Comparison of ENCODE assay signal across 10 mouse cellular contexts in the genomic region with DNA sequence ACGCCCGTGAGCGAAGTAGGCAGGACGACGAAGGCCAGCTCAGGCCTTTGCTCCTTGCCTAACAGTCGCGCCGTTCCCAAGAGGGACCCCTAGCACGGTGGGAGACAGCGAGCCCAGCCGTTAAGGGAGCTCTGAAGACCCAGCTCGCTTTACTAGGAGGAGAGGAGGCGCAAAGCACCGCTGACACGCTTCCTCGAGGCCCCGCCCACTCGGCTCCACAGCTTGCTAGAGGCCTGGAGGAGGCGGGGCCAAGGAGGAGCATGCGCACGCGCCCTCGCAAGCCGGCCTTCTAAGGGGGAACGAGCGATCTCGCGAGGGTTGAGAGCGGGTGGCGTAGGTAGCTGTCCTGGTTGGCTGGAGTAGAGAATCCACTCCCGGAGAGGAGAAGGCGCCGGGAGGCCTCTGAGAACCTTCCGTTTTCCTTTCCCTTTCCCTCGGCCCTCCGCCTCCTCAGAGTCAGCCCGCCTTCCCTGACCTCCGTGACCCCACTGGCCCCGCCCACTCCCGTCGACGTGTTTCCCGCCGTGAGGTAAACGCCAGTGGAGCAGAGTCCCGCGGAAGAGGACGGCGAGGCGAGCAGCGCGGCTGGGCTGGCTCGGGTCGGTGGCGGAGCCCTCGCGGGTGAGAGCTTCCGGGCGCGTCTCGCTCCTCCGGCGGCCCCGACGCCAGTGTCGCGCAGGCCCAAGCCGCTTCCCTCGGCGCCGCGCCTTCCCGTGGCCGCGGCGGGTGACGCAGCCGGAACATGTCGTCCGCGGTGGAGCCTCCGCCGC. TPM values are rescaled to one million over a fixed set of nuclear protein-coding genes. Genes with fewer than 3 reads are reported as not detected.
A peak's percentile ranks its signal among the peaks of the same experiment; 100 is the strongest.
DNase-seq lines count a peak whose midpoint lies in the region; ATAC-seq lines count a peak whose summit lies in the region.
"Not testable (repeated sequence)": the region's sequence is repeated elsewhere in the genome, so short reads cannot be mapped to it uniquely, and the experiment has no call there.
"Had no signal": no experiment of that assay in that cellular context is flagged by ENCODE, and none has a peak within 500 bp of the region (broad histone marks: within the 10 kb centered on the region; RNA-seq: fewer than 3 reads in every experiment).

No protein-coding gene starts in this region.

- H3K9me3 ChIP-seq in forebrain, embryonic 10.5 days, result peaks cover 16% of the 10 kb centered on the region
- H3K9me3 ChIP-seq in heart, embryonic 15.5 days (replicated peaks); kidney, embryonic 15.5 days (replicated peaks); liver, embryonic 12.5 days (replicated peaks): not testable (repeated sequence)

- ATAC-seq in heart, embryonic 15.5 days (replicated peaks; ENCODE audit: insufficient number of reproducible peaks, insufficient read depth, low FRiP score, low read depth); kidney, embryonic 15.5 days (replicated peaks; ENCODE audit: low FRiP score); liver, embryonic 12.5 days: not testable (repeated sequence)

- not testable (repeated sequence) for H3K27me3 ChIP-seq in forebrain, embryonic 10.5 days (ENCODE audit: poor library complexity, severe bottlenecking); heart, embryonic 15.5 days; kidney, embryonic 15.5 days; liver, embryonic 12.5 days (replicated peaks)

- WGBS in forebrain, embryonic 10.5 days, result 22% methylated on average over 81 of the region's 83 CpGs
- WGBS in heart, embryonic 15.5 days, result 24% methylated on average over 72 of the region's 83 CpGs
- 26% methylated on average over 80 of the region's 83 CpGs for WGBS in kidney, embryonic 15.5 days
- WGBS in liver, embryonic 12.5 days (ENCODE audit: insufficient replicate concordance), result 19% methylated on average over 61 of the region's 83 CpGs

- H3K4me1 ChIP-seq in forebrain, embryonic 10.5 days; heart, embryonic 15.5 days (replicated peaks); kidney, embryonic 15.5 days; liver, embryonic 12.5 days: not testable (repeated sequence)

- not testable (repeated sequence) for H3K27ac ChIP-seq in forebrain, embryonic 10.5 days; heart, embryonic 15.5 days; kidney, embryonic 15.5 days; liver, embryonic 12.5 days

- H3K4me3 ChIP-seq in forebrain, embryonic 10.5 days, result peak overlapping the region; percentile 31
- H3K4me3 ChIP-seq in heart, embryonic 15.5 days, result peak overlapping the region; percentile 19; the same call in 1 of the 2 replicates
- peak overlapping the region; percentile 18 for H3K4me3 ChIP-seq in kidney, embryonic 15.5 days (replicated peaks)
- peak overlapping the region; percentile 30 for H3K4me3 ChIP-seq in liver, embryonic 12.5 days

- not testable (repeated sequence) for H3K9ac ChIP-seq in heart, embryonic 15.5 days; kidney, embryonic 15.5 days; liver, embryonic 12.5 days

- H3K36me3 ChIP-seq in forebrain, embryonic 10.5 days (replicated peaks); heart, embryonic 15.5 days; kidney, embryonic 15.5 days; liver, embryonic 12.5 days: not testable (repeated sequence)

- peak; percentile 78 for DNase-seq in WW6 (ENCODE audit: low read depth, low spot score)
- peak; percentile 10 for DNase-seq in forebrain, embryonic 10.5 days (ENCODE audit: extremely low spot score, low spot score)
- DNase-seq in neural tube, embryonic 10.5 days (ENCODE audit: extremely low spot score, low spot score), result peak; percentile 12
- peak; percentile 1 for DNase-seq in thymus, postnatal 0 days (ENCODE audit: low spot score)

- peak overlapping the region; percentile 30; the same call in 1 of the 2 replicates for H3K4me2 ChIP-seq in heart, embryonic 15.5 days
- peak overlapping the region; percentile 37; the same call in 1 of the 2 replicates for H3K4me2 ChIP-seq in kidney, embryonic 15.5 days
- peak overlapping the region; percentile 55 for H3K4me2 ChIP-seq in liver, embryonic 12.5 days

RNA-seq across cellular contexts. Expression of a gene that starts 29.9 kb away (rescaled TPM):
- polyA plus RNA-seq in forebrain, embryonic 10.5 days (2016; fragmentation: Nextera tagmentation; extraction: Ambion mirVana), result not detected in 2 replicates
- not detected in 2 replicates for polyA plus RNA-seq in heart, embryonic 15.5 days (2015; fragmentation: Nextera tagmentation; extraction: Ambion mirVana)
- polyA plus RNA-seq in kidney, embryonic 15.5 days (2015; fragmentation: Nextera tagmentation; extraction: Ambion mirVana), result 0.09 TPM in 1 of 2 replicates, not detected in the other
- not detected in 2 replicates for polyA plus RNA-seq in liver, embryonic 12.5 days (2016; fragmentation: Nextera tagmentation; extraction: Ambion mirVana)
- not detected in 2 replicates for polyA plus RNA-seq in thymus, postnatal 0 days (2015; fragmentation: Nextera tagmentation; extraction: Ambion mirVana)
- polyA plus RNA-seq: limb, embryonic 11.5 days; lung, embryonic 16.5 days; urinary bladder, adult 2 months had no signal

RNA-seq across cellular contexts. Expression of a gene that starts 55.6 kb away (rescaled TPM):
- 0.92 and 0.93 TPM in 2 replicates for polyA plus RNA-seq in forebrain, embryonic 10.5 days (2016; fragmentation: Nextera tagmentation; extraction: Ambion mirVana)
- 3.2 and 3.7 TPM in 2 replicates for polyA plus RNA-seq in heart, embryonic 15.5 days (2015; fragmentation: Nextera tagmentation; extraction: Ambion mirVana)
- 2.3 and 3.4 TPM in 2 replicates for polyA plus RNA-seq in kidney, embryonic 15.5 days (2015; fragmentation: Nextera tagmentation; extraction: Ambion mirVana)
- 2.7 and 3.2 TPM in 2 replicates for polyA plus RNA-seq in liver, embryonic 12.5 days (2016; fragmentation: Nextera tagmentation; extraction: Ambion mirVana)
- polyA plus RNA-seq in thymus, postnatal 0 days (2015; fragmentation: Nextera tagmentation; extraction: Ambion mirVana), result 10.1 and 11.8 TPM in 2 replicates

Comparison
In these comparisons a context has a peak if more than half of its experiments do, and no peak if none do; other contexts are left out.
1. DNase-seq: peak in every context shown above with its lines; median percentile 78 in WW6; 12 in neural tube, embryonic 10.5 days; 10 in forebrain, embryonic 10.5 days; 1 in thymus, postnatal 0 days.